Mouse (Mus musculus) cerebellum, adult 2 months (tissue): ENCODE results near the gene Shcbp1l.
A peak's percentile ranks its signal among the peaks of the same experiment; 100 is the strongest.

Source experiments
- CTCF ChIP-seq: fragments of 200-500 bp; IDR thresholded peaks from 2 replicates; pipeline ENCODE4 v1.5.1; 2011; ENCODE audit warnings: low read depth, mild to moderate bottlenecking, control low read depth, low read length, moderate library complexity, borderline replicate concordance; ENCODE audit not compliant: insufficient read depth
- POLR2A ChIP-seq: fragments of 200-500 bp; IDR thresholded peaks from 2 replicates; pipeline ENCODE4 v1.6.1; 2011; ENCODE audit warnings: low read length, control low read depth, borderline replicate concordance; ENCODE audit not compliant: insufficient read depth

GRCm38 (mm10) chr1:153480386-153481024, 55.5 kb downstream of the Shcbp1l start:
- TF ChIP-seq POLR2A (no peak), CTCF (peak; percentile 63; the same call in 1 of the 2 replicates)
